Mouse (Mus musculus): ENCODE results near the gene Gdf5.

GRCm38 (mm10) chr2:155989085-155989484, 43.9 kb upstream of the Gdf5 start:
- no peak for TF ChIP-seq ZC3H11A (IDR thresholded peaks at IDR 0.05; ENCODE audit: borderline replicate concordance, low read depth, low read length)
- TF ChIP-seq MAFK (IDR thresholded peaks at IDR 0.05; ENCODE audit: insufficient read depth, low read depth, low read length): no peak
- TF ChIP-seq ZNF384 (IDR thresholded peaks at IDR 0.05; ENCODE audit: low read depth, low read length): no peak
